Mouse (Mus musculus) cerebellum, adult 2 months (tissue): ENCODE measurements around the gene Itga1.

Experiments used
- CTCF ChIP-seq: fragments of 200-500 bp; IDR thresholded peaks from 2 replicates; pipeline ENCODE4 v1.5.1; 2011; ENCODE audit warnings: low read depth, mild to moderate bottlenecking, control low read depth, low read length, moderate library complexity, borderline replicate concordance; ENCODE audit not compliant: insufficient read depth
- POLR2A ChIP-seq: fragments of 200-500 bp; IDR thresholded peaks from 2 replicates; pipeline ENCODE4 v1.6.1; 2011; ENCODE audit warnings: low read length, control low read depth, borderline replicate concordance; ENCODE audit not compliant: insufficient read depth

GRCm38 (mm10) chr13:115002155-115002554 lies 99.6 kb downstream of the Itga1 start:
- TF ChIP-seq POLR2A (no peak), CTCF (no peak)
